Mouse (Mus musculus): Measurements from ENCODE around the gene Entpd2. TPM values are rescaled to one million over a fixed set of nuclear protein-coding genes. Genes with fewer than 3 reads are reported as not detected.

Entpd2 gene
- polyA plus RNA-seq, 1 experiment from 2014 or later, result 0.42 TPM

GRCm38 (mm10) chr2:25432326-25433098 is 36.8 kb downstream of the Entpd2 start:
- Histone ChIP-seq H3K4me1 (peaks cover 6% of the 10 kb centered on the region; the same call in 1 of the 2 replicates), H3K36me3 (peaks cover 14% of the 10 kb centered on the region; the same call in 1 of the 2 replicates), H3K4me3 (no peak overlapping the region), H3K4me2 (replicated peaks) (no peak overlapping the region), H3K9ac (no peak overlapping the region), H3K27me3 (peaks cover 22% of the 10 kb centered on the region), H3K27ac (no peak overlapping the region), H3K9me3 (no peaks in the 10 kb centered on the region)
- ATAC-seq (ENCODE audit: insufficient number of reproducible peaks, insufficient read depth, low FRiP score, low TSS enrichment), result no peak
- WGBS, result 70% methylated on average over 11 of the region's 11 CpGs

GRCm38 (mm10) chr2:25433101-25433500 is 37.4 kb downstream of the Entpd2 start:
- ATAC-seq (ENCODE audit: insufficient number of reproducible peaks, insufficient read depth, low FRiP score, low TSS enrichment), result no peak
- no peak overlapping the region for H3K27ac ChIP-seq
- peaks cover 6% of the 10 kb centered on the region; the same call in 1 of the 2 replicates for H3K4me1 ChIP-seq
- H3K27me3 ChIP-seq, result peaks cover 22% of the 10 kb centered on the region
- no peak overlapping the region for H3K9ac ChIP-seq
- no peaks in the 10 kb centered on the region for H3K9me3 ChIP-seq
- no peak overlapping the region for H3K4me2 ChIP-seq (replicated peaks)
- 84% methylated on average over 17 of the region's 17 CpGs for WGBS
- no peak overlapping the region for H3K4me3 ChIP-seq
- H3K36me3 ChIP-seq, result peaks cover 16% of the 10 kb centered on the region; the same call in 1 of the 2 replicates

- Histone ChIP-seq H3K4me1 (peaks cover 2% of the 10 kb centered on the region; the same call in 1 of the 2 replicates), H3K27ac (no peak overlapping the region), H3K4me2 (replicated peaks) (no peak overlapping the region), H3K4me3 (no peak overlapping the region), H3K36me3 (peaks cover 21% of the 10 kb centered on the region; the same call in 1 of the 2 replicates), H3K9ac (no peak overlapping the region), H3K9me3 (no peaks in the 10 kb centered on the region), H3K27me3 (peaks cover 16% of the 10 kb centered on the region)
- ATAC-seq (ENCODE audit: insufficient number of reproducible peaks, insufficient read depth, low FRiP score, low TSS enrichment), result no peak
- WGBS, result 89% methylated on average over 8 of the region's 8 CpGs
These were observed 38.6 kb downstream of the Entpd2 start for GRCm38 (mm10) chr2:25434292-25434691.

- ATAC-seq (ENCODE audit: insufficient number of reproducible peaks, insufficient read depth, low FRiP score, low TSS enrichment), result no peak
- WGBS, result 92% methylated on average over 10 of the region's 10 CpGs
- peaks cover 21% of the 10 kb centered on the region; the same call in 1 of the 2 replicates for H3K36me3 ChIP-seq
These were observed 40.7 kb downstream of the Entpd2 start for GRCm38 (mm10) chr2:25436286-25436820.

GRCm38 (mm10) chr2:25441067-25441466 is 45.4 kb downstream of the Entpd2 start:
- no peak overlapping the region for H3K27ac ChIP-seq
- no peaks in the 10 kb centered on the region for H3K9me3 ChIP-seq
- 85% methylated on average over 20 of the region's 20 CpGs for WGBS
- no peaks in the 10 kb centered on the region for H3K4me1 ChIP-seq
- H3K4me3 ChIP-seq, result no peak overlapping the region
- H3K9ac ChIP-seq, result no peak overlapping the region
- ATAC-seq (ENCODE audit: insufficient number of reproducible peaks, insufficient read depth, low FRiP score, low TSS enrichment), result no peak
- no peak overlapping the region for H3K4me2 ChIP-seq (replicated peaks)
- H3K36me3 ChIP-seq, result peaks cover 17% of the 10 kb centered on the region; the same call in 1 of the 2 replicates
- H3K27me3 ChIP-seq, result no peaks in the 10 kb centered on the region

More at GRCm38 (mm10) chr2:25436286-25436820, 40.7 kb downstream of the Entpd2 start:
- Histone ChIP-seq H3K4me2 (replicated peaks) (no peak overlapping the region), H3K27me3 (no peaks in the 10 kb centered on the region), H3K9ac (no peak overlapping the region), H3K9me3 (no peaks in the 10 kb centered on the region), H3K27ac (no peak overlapping the region), H3K4me1 (no peaks in the 10 kb centered on the region), H3K4me3 (no peak overlapping the region)

DNA sequence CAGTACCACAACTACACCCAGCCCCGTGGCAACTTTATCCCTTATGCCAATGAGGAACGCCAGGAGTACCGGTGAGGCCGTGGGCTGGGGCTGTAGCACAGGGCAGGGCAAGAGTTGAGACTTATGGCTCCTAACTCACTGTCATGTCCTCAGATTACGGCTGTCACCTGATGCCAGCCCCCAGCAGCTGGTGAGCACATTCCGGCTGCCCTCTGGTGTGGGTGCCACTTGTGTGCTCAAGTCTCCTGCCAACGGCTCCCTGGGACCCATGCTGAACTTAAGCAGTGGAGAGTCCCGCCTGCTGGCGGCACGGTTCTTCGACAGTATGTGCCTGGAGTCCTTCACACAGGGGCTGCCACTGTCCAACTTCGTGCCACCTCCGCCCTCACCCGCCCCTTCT is 47.0 kb downstream of the Entpd2 start:
- no peaks in the 10 kb centered on the region for H3K4me1 ChIP-seq
- peaks cover 6% of the 10 kb centered on the region; the same call in 1 of the 2 replicates for H3K36me3 ChIP-seq
- no peak overlapping the region for H3K27ac ChIP-seq
- H3K27me3 ChIP-seq, result no peaks in the 10 kb centered on the region
- no peak overlapping the region for H3K9ac ChIP-seq
- no peak for ATAC-seq (ENCODE audit: insufficient number of reproducible peaks, insufficient read depth, low FRiP score, low TSS enrichment)
- H3K4me2 ChIP-seq (replicated peaks), result no peak overlapping the region
- H3K9me3 ChIP-seq, result no peaks in the 10 kb centered on the region
- WGBS, result 89% methylated on average over 14 of the region's 14 CpGs
- H3K4me3 ChIP-seq, result no peak overlapping the region

Small RNA genes lying within 50 kb of the gene (microRNA-seq; reads per million reads assigned to microRNA genes)
- gene Mir3087, result not detected

Other genes with a start within 250 kb of the Entpd2 start
- gene Nrarp, start 215.1 kb upstream of the Entpd2 start, polyA plus RNA-seq (2016; fragmentation: Nextera tagmentation; extraction: Ambion mirVana), result 21.3 and 24.7 TPM in 2 replicates
- 3.1 and 3.9 TPM in 2 replicates for gene Tor4a, start 199.0 kb upstream of the Entpd2 start, polyA plus RNA-seq (2016; fragmentation: Nextera tagmentation; extraction: Ambion mirVana)
- gene Nelfb, start 184.4 kb upstream of the Entpd2 start, polyA plus RNA-seq (2016; fragmentation: Nextera tagmentation; extraction: Ambion mirVana), result 119 and 121 TPM in 2 replicates
- gene Stpg3, start 181.2 kb upstream of the Entpd2 start, polyA plus RNA-seq (2016; fragmentation: Nextera tagmentation; extraction: Ambion mirVana), result not detected in 2 replicates
- 1.1 TPM in 1 of 2 replicates, not detected in the other for gene Fam166a, start 177.1 kb upstream of the Entpd2 start, polyA plus RNA-seq (2016; fragmentation: Nextera tagmentation; extraction: Ambion mirVana)
- gene Tubb4b, start 171.2 kb upstream of the Entpd2 start, polyA plus RNA-seq (2016; fragmentation: Nextera tagmentation; extraction: Ambion mirVana), result 443 and 449 TPM in 2 replicates
- gene Slc34a3, start 161.5 kb upstream of the Entpd2 start, polyA plus RNA-seq (2016; fragmentation: Nextera tagmentation; extraction: Ambion mirVana), result not detected in 2 replicates
- gene Rnf224, start 159.1 kb upstream of the Entpd2 start, polyA plus RNA-seq (2016; fragmentation: Nextera tagmentation; extraction: Ambion mirVana), result not detected in 2 replicates
- 8.6 and 9.4 TPM in 2 replicates for gene Rnf208, start 153.6 kb upstream of the Entpd2 start, polyA plus RNA-seq (2016; fragmentation: Nextera tagmentation; extraction: Ambion mirVana)
- not detected in 2 replicates for gene Cysrt1, start 153.4 kb upstream of the Entpd2 start, polyA plus RNA-seq (2016; fragmentation: Nextera tagmentation; extraction: Ambion mirVana)
- 3.8 and 4.2 TPM in 2 replicates for gene AL732309.1, start 149.0 kb upstream of the Entpd2 start, polyA plus RNA-seq (2016; fragmentation: Nextera tagmentation; extraction: Ambion mirVana)
- gene Tmem203, start 140.4 kb upstream of the Entpd2 start, polyA plus RNA-seq (2016; fragmentation: Nextera tagmentation; extraction: Ambion mirVana), result 21.6 and 23.6 TPM in 2 replicates
- 9.7 TPM in 2 replicates for gene Tprn, start 133.3 kb upstream of the Entpd2 start, polyA plus RNA-seq (2016; fragmentation: Nextera tagmentation; extraction: Ambion mirVana)
- 218 and 231 TPM in 2 replicates for gene Ssna1, start 123.4 kb upstream of the Entpd2 start, polyA plus RNA-seq (2016; fragmentation: Nextera tagmentation; extraction: Ambion mirVana)
- 154 and 155 TPM in 2 replicates for gene Anapc2, start 123.4 kb upstream of the Entpd2 start, polyA plus RNA-seq (2016; fragmentation: Nextera tagmentation; extraction: Ambion mirVana)
- gene Tmem210, start 107.7 kb upstream of the Entpd2 start, polyA plus RNA-seq (2016; fragmentation: Nextera tagmentation; extraction: Ambion mirVana), result not detected in 2 replicates
- not detected in 2 replicates for gene Lrrc26, start 106.0 kb upstream of the Entpd2 start, polyA plus RNA-seq (2016; fragmentation: Nextera tagmentation; extraction: Ambion mirVana)
- 1.0 and 1.9 TPM in 2 replicates for gene Grin1, start 76.7 kb upstream of the Entpd2 start, polyA plus RNA-seq (2016; fragmentation: Nextera tagmentation; extraction: Ambion mirVana)
- gene Man1b1, start 63.5 kb upstream of the Entpd2 start, polyA plus RNA-seq (2016; fragmentation: Nextera tagmentation; extraction: Ambion mirVana), result 66.5 and 75.8 TPM in 2 replicates
- 25.0 and 27.0 TPM in 2 replicates for gene Dpp7, start 39.5 kb upstream of the Entpd2 start, polyA plus RNA-seq (2016; fragmentation: Nextera tagmentation; extraction: Ambion mirVana)
- 7.9 and 8.9 TPM in 2 replicates for gene Uap1l1, start 30.2 kb upstream of the Entpd2 start, polyA plus RNA-seq (2016; fragmentation: Nextera tagmentation; extraction: Ambion mirVana)
- 51.4 and 51.6 TPM in 2 replicates for gene Sapcd2, start 23.6 kb upstream of the Entpd2 start, polyA plus RNA-seq (2016; fragmentation: Nextera tagmentation; extraction: Ambion mirVana)
- 47.7 and 60.0 TPM in 2 replicates for gene Npdc1, start 3.5 kb downstream of the Entpd2 start, polyA plus RNA-seq (2016; fragmentation: Nextera tagmentation; extraction: Ambion mirVana)
- gene Fut7, start 27.4 kb downstream of the Entpd2 start, polyA plus RNA-seq (2016; fragmentation: Nextera tagmentation; extraction: Ambion mirVana), result not detected in 2 replicates
- gene Abca2, start 32.8 kb downstream of the Entpd2 start, polyA plus RNA-seq (2016; fragmentation: Nextera tagmentation; extraction: Ambion mirVana), result 4.8 and 5.2 TPM in 2 replicates
- gene Clic3, start 61.0 kb downstream of the Entpd2 start, polyA plus RNA-seq (2016; fragmentation: Nextera tagmentation; extraction: Ambion mirVana), result 1.4 and 1.8 TPM in 2 replicates
- 28.6 and 28.9 TPM in 2 replicates for gene Paxx, start 65.2 kb downstream of the Entpd2 start, polyA plus RNA-seq (2016; fragmentation: Nextera tagmentation; extraction: Ambion mirVana)
- 0.70 and 0.96 TPM in 2 replicates for gene Ptgds, start 74.2 kb downstream of the Entpd2 start, polyA plus RNA-seq (2016; fragmentation: Nextera tagmentation; extraction: Ambion mirVana)
- not detected in 2 replicates for gene Lcn12, start 98.0 kb downstream of the Entpd2 start, polyA plus RNA-seq (2016; fragmentation: Nextera tagmentation; extraction: Ambion mirVana)
- gene Fbxw5, start 104.9 kb downstream of the Entpd2 start, polyA plus RNA-seq (2016; fragmentation: Nextera tagmentation; extraction: Ambion mirVana), result 81.8 and 82.8 TPM in 2 replicates
- gene C8g, start 105.8 kb downstream of the Entpd2 start, polyA plus RNA-seq (2016; fragmentation: Nextera tagmentation; extraction: Ambion mirVana), result 6.3 and 6.4 TPM in 2 replicates
- 37.7 and 37.8 TPM in 2 replicates for gene Traf2, start 151.1 kb downstream of the Entpd2 start, polyA plus RNA-seq (2016; fragmentation: Nextera tagmentation; extraction: Ambion mirVana)
- 310 and 331 TPM in 2 replicates for gene Edf1, start 162.0 kb downstream of the Entpd2 start, polyA plus RNA-seq (2016; fragmentation: Nextera tagmentation; extraction: Ambion mirVana)
- 4.2 and 10.1 TPM in 2 replicates for gene Mamdc4, start 179.0 kb downstream of the Entpd2 start, polyA plus RNA-seq (2016; fragmentation: Nextera tagmentation; extraction: Ambion mirVana)
- gene Phpt1, start 179.3 kb downstream of the Entpd2 start, polyA plus RNA-seq (2016; fragmentation: Nextera tagmentation; extraction: Ambion mirVana), result 156 and 177 TPM in 2 replicates
- 0.20 and 0.24 TPM in 2 replicates for gene Ajm1, start 185.9 kb downstream of the Entpd2 start, polyA plus RNA-seq (2016; fragmentation: Nextera tagmentation; extraction: Ambion mirVana)
- 79.0 and 84.9 TPM in 2 replicates for gene Rabl6, start 212.6 kb downstream of the Entpd2 start, polyA plus RNA-seq (2016; fragmentation: Nextera tagmentation; extraction: Ambion mirVana)
- gene Ccdc183, start 221.8 kb downstream of the Entpd2 start, polyA plus RNA-seq (2016; fragmentation: Nextera tagmentation; extraction: Ambion mirVana), result 0.19 TPM in 2 replicates
- 21.1 and 24.6 TPM in 2 replicates for gene Tmem141, start 226.1 kb downstream of the Entpd2 start, polyA plus RNA-seq (2016; fragmentation: Nextera tagmentation; extraction: Ambion mirVana)
- 0.65 and 0.69 TPM in 2 replicates for gene Fcna, start 232.2 kb downstream of the Entpd2 start, polyA plus RNA-seq (2016; fragmentation: Nextera tagmentation; extraction: Ambion mirVana)

Data from embryonic facial prominence, embryonic 12.5 days (tissue).